Mouse (Mus musculus): ENCODE measurements at regions not wholly inside any gene's neighbourhood (a gene's known extent, or its start where the extent isn't known, plus 50 kb on each side); places are given as distances from the start of the nearest gene placed in this dataset.

DNA sequence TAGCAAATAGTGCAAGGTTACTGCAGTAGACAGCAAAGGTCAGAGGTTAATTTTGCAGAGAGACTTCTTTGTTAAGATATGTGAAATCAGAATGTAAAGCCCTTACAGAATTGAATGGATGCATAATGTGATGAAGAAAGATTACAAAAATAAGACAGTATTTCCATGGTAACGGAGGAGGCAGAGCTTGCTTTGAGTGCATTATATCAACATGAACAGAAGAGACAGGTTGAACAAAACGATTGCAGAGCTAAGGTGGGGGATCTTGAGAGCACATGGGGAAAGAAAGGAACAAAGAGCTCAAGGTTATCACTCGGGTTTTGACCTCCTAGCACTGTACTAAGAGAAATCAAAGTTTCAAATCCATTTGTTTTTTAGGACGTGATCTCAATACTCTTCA is 106.2 kb upstream of the Rap2b start:
- no peak for DNase-seq (ENCODE audit: low spot score)

DNA sequence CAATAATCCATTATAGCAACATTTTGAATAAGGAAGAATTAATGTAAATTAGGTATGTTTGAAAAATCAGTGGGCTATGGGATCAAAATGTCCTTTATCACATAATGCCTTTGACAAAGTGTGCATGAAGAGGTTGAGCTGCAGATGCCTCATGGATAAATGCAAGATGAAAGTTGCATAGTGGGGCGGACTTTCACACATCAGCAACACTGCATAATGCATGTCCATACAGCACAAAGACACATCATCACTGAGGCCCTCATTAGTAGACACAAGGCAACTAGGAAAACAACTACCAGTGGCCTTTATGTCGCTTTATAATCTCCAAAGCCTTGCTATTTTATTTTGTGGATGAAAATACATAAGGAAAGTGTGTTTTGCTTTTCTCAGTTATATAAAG is 105.8 kb upstream of the Rap2b start:
- no peak for DNase-seq (ENCODE audit: low spot score)

DNA sequence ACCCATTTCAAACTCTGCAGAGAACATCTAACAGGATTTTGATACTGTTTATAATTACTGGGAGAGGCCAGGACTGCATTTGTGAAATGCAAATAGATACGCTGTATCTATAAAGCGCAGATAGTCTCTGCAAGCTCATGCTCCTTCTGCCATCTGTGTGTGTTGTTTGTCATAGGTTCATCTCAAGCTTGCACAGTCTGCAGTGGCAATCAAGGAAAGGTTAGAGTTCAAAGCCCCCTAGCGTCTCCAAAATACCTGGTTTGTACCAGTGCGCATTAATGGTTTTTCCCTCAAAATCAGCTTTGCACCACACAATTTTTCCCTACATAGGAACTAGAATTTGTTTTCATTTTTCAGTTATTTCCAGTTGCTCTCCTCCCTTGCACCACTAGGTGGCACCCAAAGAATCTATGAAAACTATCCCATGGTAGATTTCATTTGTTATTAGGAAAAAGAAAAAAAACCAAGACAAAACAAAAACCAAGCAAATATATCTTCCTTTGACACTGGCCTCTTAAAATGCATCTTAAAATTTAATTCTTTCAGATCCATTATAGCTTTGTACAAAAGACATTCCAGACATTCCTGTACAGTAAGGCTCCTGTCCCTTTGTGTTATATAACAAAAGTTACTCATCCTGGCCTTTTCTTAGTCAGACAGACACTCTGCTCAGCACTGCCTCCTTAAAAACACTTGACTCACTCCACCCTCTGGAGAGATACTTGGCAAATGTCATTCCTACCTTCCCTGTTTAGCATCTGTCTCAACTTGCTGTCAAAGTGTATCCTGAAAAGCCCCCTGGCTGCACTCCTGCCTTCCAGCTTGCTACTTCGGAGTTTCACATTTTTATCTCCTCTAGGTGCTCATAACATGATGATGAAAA is 92.7 kb upstream of the Rap2b start:
- DNase-seq (ENCODE audit: low spot score): peak; percentile 7

DNA sequence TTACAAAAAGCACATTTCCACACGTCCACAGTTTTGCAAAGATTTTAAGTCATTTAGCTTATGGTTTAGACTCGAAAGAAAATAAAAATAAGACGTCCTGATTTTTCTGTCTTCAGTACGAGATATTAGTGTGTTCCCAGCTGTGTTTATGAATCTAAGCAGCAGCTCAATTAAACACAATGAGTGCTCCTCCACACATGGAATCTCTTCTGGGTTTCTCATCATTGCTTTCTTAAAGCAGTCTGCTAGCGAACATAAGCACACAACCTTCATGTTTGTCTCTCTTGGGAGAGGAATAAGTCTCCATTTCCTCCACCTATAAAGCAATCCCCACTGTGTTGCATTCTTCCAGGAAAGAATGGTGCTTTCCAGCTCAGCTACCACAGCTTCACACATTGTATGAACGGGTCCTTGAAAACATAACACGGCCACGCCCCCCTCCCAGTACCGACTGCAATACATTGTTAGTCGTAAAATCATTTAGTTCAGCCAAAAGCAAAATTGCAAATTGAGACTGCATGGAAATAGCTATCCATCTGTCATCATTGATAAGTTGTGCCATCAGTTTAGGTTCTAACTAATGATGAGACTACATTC is 75.4 kb upstream of the Rap2b start:
- DNase-seq (ENCODE audit: low spot score): no peak

DNA sequence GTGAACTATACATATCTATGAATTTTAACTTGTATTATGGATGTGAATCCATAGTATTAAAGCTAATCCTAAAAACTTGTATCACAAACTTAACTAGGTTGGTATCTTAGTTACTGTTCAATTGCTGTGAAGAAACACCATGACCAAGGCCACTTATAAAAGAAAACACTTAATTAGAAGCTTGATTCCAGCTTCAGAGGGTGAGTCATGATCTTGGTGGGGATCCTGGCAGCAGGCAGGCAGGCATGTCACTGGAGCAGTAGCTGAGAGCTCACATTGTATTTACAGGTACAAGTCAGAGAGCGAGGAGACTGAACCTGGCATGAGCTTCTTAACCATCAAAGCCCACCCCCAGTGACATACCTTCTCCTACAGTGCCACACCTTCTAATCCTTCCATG is 73.2 kb upstream of the Rap2b start:
- DNase-seq (ENCODE audit: low spot score): no peak

DNA sequence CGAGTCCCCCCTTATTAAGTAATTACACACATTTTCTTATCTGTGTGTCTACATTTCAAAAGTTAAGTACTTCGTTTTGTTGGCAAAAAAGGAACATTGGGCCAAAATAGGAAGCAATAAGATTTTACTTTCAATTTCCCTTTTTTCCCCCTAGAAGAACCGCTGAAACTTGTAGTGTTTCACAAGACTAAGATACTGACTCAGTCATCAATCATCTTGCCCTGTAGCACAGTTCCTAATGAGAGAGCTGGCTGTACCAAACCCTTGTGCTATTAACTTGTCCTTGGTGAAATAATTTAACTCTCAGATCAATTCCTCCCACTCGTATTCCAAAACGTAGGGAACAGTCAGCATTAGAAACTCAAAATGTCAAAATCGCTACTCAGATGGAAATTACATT is 66.6 kb upstream of the Rap2b start:
- no peak for DNase-seq (ENCODE audit: low spot score)

DNA sequence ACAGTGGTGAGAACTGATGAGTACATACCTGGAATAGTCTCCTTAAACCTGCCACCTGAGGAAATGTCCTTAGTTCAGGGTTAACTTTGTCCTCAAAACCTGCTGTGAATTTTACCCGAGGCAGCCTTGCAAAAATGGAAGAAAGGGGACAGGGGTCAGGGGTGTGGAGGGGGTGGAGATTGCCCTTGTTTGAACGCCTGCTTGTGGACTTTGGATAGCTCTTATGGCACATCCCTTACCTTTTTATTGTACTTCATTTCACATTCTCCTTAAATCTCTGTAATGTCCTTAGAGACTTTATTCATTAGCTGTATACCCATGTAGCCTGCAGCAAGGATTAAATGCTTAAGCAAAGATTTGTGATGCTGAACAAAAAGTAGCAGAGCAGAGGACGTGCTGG is 64.1 kb upstream of the Rap2b start:
- DNase-seq (ENCODE audit: low spot score): no peak

DNA sequence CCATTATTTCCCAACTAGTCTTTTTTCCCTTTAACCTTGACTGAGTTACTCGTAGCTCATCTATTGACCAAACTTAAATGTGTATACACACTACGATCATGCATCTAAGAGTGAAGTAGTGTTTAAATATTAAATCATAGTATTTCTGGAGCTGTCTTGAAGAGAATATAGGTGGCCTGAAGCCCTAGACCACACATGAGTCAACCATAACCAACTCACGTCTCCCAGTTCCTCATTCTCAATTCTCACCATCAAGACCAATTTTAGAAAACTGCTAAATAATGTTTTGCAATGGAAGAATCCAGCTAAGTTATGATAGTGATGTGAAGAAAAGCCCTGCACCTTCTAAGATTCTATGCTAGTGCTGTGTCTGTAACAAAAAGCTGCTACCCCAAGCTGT is 59.2 kb upstream of the Rap2b start:
- DNase-seq (ENCODE audit: low spot score): no peak

DNA sequence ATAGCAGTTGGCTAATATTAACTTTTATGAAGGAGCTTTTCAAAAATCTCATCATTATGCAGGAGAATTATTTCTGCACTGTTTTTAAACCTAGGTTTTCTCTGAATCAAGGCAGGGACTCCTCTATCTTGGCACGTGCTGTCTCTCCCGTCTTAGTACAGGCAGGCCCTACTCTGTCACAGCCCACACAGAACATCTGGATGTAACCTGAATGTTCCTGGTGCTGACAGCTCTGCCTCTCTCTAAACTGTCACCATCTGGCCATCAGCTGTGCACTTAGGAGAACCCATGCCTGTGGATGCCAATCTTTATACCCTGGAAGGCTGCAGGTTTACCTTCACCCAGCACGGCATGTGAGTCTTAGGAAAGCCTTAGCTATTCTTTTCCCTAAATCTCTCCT is 58.0 kb upstream of the Rap2b start:
- DNase-seq (ENCODE audit: low spot score): no peak

DNA sequence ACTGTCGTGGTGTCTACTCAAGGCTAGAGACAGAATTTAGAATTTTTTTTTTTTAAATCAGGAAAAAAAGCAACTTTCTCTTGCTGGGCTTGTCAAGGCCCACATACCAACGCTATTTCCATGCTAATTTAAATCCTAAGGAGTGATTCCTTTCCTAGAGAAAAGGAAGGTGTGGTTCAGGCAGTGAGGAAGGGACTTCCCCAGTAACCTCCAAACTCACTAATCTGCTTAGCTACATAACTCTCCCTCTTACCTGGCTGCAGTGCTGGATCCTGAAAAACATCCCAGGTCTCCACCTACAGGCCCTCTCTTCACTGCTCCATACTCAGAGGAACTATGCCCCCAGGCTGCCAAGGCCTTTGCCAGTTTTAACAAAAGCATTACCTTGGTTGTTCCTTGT is 55.1 kb upstream of the Rap2b start:
- no peak for DNase-seq (ENCODE audit: low spot score)

DNA sequence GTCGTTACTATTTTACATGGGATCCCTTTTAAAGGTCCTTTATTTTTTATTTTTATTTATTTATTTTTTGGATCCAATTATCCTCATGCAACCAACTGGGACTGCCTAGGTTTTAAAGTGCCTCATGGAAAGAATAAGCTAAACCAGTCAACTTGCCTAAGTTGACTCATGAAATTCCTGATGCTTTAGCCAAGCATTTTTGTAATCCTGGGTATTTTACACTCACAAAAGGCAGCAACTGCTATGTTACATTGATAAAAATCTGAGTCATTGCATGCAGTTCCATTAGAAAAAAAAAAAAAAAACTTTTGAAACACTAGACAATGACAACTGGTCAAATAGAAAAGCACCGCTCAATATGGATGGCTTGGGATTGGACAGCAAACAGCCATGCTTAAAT is 52.7 kb upstream of the Rap2b start:
- DNase-seq (ENCODE audit: low spot score): no peak

DNA sequence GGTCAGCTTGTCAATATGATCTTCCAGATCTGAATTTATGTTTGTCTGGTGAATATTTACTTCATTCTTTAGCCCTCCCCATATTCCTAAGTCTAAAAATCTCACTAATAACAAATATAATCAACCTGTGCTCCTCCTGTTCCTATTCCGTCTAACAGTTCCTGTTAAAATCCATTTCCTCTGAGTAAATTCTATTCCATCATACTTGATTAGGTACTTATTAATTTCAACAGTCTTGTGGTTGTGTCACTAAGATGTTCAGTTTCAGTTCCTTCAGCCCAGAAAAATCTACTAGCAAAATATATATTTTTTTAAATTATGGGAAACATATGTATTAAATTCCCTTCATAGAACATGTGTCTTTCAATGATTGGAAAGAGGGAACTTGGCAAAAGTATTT is 52.2 kb upstream of the Rap2b start:
- no peak for DNase-seq (ENCODE audit: low spot score)

Measured in MN1 (cell line).